Mouse (Mus musculus): ENCODE data around the gene Spns3. TPM values are rescaled to one million over a fixed set of nuclear protein-coding genes. Genes with fewer than 3 reads are reported as not detected.
"Not testable (repeated sequence)": the region's sequence is repeated elsewhere in the genome, so short reads cannot be mapped to it uniquely, and the experiment has no call there.

Gene Spns3
- polyA plus RNA-seq, 1 experiment, result 0.68 TPM

GRCm38 (mm10) chr11:72560661-72561060 lies 10.4 kb upstream of the Spns3 start:
- TF ChIP-seq POLR2A (IDR thresholded peaks at IDR 0.05; ENCODE audit: borderline replicate concordance, low read depth, low read length) (no peak), CTCF (IDR thresholded peaks at IDR 0.05; ENCODE audit: low read depth, low read length) (no peak)
- Histone ChIP-seq H3K4me1 (ENCODE audit: control insufficient read depth, insufficient read depth, low read length) (0 out of 2 replicates have a peak, but pooled peaks cover 4% of the 10 kb centered on the region), H3K4me3 (ENCODE audit: insufficient read depth, low read length) (no peak overlapping the region), H3K27ac (ENCODE audit: insufficient read depth, low read depth, low read length) (no peak overlapping the region)

GRCm38 (mm10) chr11:72558155-72558554 lies 7.8 kb upstream of the Spns3 start:
- TF ChIP-seq CTCF (IDR thresholded peaks at IDR 0.05; ENCODE audit: low read depth, low read length) (no peak), POLR2A (IDR thresholded peaks at IDR 0.05; ENCODE audit: borderline replicate concordance, low read depth, low read length) (no peak)
- Histone ChIP-seq H3K27ac (ENCODE audit: insufficient read depth, low read depth, low read length) (no peak overlapping the region), H3K4me3 (ENCODE audit: insufficient read depth, low read length) (no peak overlapping the region), H3K4me1 (ENCODE audit: control insufficient read depth, insufficient read depth, low read length) (0 out of 2 replicates have a peak, but pooled peaks cover 4% of the 10 kb centered on the region)

GRCm38 (mm10) chr11:72556953-72557352 lies 6.6 kb upstream of the Spns3 start:
- H3K4me3 ChIP-seq (ENCODE audit: insufficient read depth, low read length), result no peak overlapping the region
- H3K4me1 ChIP-seq (ENCODE audit: control insufficient read depth, insufficient read depth, low read length), result 0 out of 2 replicates have a peak, but pooled peaks cover 4% of the 10 kb centered on the region
- TF ChIP-seq CTCF (IDR thresholded peaks at IDR 0.05; ENCODE audit: low read depth, low read length) (no peak), POLR2A (IDR thresholded peaks at IDR 0.05; ENCODE audit: borderline replicate concordance, low read depth, low read length) (no peak)
- H3K27ac ChIP-seq (ENCODE audit: insufficient read depth, low read depth, low read length), result no peak overlapping the region

- TF ChIP-seq CTCF (IDR thresholded peaks at IDR 0.05; ENCODE audit: low read depth, low read length) (no peak), POLR2A (IDR thresholded peaks at IDR 0.05; ENCODE audit: borderline replicate concordance, low read depth, low read length) (no peak)
- Histone ChIP-seq H3K27ac (ENCODE audit: insufficient read depth, low read depth, low read length) (no peak overlapping the region), H3K4me3 (ENCODE audit: insufficient read depth, low read length) (no peak overlapping the region), H3K4me1 (ENCODE audit: control insufficient read depth, insufficient read depth, low read length) (0 out of 2 replicates have a peak, but pooled peaks cover 4% of the 10 kb centered on the region)
Measured at GRCm38 (mm10) chr11:72556470-72556869, 6.2 kb upstream of the Spns3 start.

GRCm38 (mm10) chr11:72551531-72552105 lies 1.3 kb upstream of the Spns3 start:
- TF ChIP-seq CTCF (IDR thresholded peaks at IDR 0.05; ENCODE audit: low read depth, low read length) (no peak), POLR2A (IDR thresholded peaks at IDR 0.05; ENCODE audit: borderline replicate concordance, low read depth, low read length) (no peak)
- H3K4me1 ChIP-seq (ENCODE audit: control insufficient read depth, insufficient read depth, low read length), result peaks cover 18% of the 10 kb centered on the region
- no peak overlapping the region for H3K27ac ChIP-seq (ENCODE audit: insufficient read depth, low read depth, low read length)
- no peak overlapping the region for H3K4me3 ChIP-seq (ENCODE audit: insufficient read depth, low read length)

GRCm38 (mm10) chr11:72547181-72547580 lies 3.1 kb downstream of the Spns3 start:
- H3K4me3 ChIP-seq (ENCODE audit: insufficient read depth, low read length), result no peak overlapping the region
- H3K27ac ChIP-seq (ENCODE audit: insufficient read depth, low read depth, low read length), result no peak overlapping the region
- peaks cover 18% of the 10 kb centered on the region for H3K4me1 ChIP-seq (ENCODE audit: control insufficient read depth, insufficient read depth, low read length)
- TF ChIP-seq POLR2A (IDR thresholded peaks at IDR 0.05; ENCODE audit: borderline replicate concordance, low read depth, low read length) (no peak), CTCF (IDR thresholded peaks at IDR 0.05; ENCODE audit: low read depth, low read length) (no peak)

GRCm38 (mm10) chr11:72544716-72545115 lies 5.6 kb downstream of the Spns3 start:
- H3K27ac ChIP-seq (ENCODE audit: insufficient read depth, low read depth, low read length), result no peak overlapping the region
- H3K4me3 ChIP-seq (ENCODE audit: insufficient read depth, low read length), result no peak overlapping the region
- no peak for TF ChIP-seq POLR2A (IDR thresholded peaks at IDR 0.05; ENCODE audit: borderline replicate concordance, low read depth, low read length)
- no peak for TF ChIP-seq CTCF (IDR thresholded peaks at IDR 0.05; ENCODE audit: low read depth, low read length)
- peaks cover 23% of the 10 kb centered on the region for H3K4me1 ChIP-seq (ENCODE audit: control insufficient read depth, insufficient read depth, low read length)

- not testable (repeated sequence) for H3K4me3 ChIP-seq (ENCODE audit: insufficient read depth, low read length); H3K27ac ChIP-seq (ENCODE audit: insufficient read depth, low read depth, low read length)
- peaks cover 30% of the 10 kb centered on the region for H3K4me1 ChIP-seq (ENCODE audit: control insufficient read depth, insufficient read depth, low read length)
Measured at GRCm38 (mm10) chr11:72543692-72544091, 6.6 kb downstream of the Spns3 start.

GRCm38 (mm10) chr11:72542586-72542985 lies 7.7 kb downstream of the Spns3 start:
- TF ChIP-seq CTCF (IDR thresholded peaks at IDR 0.05; ENCODE audit: low read depth, low read length) (no peak), POLR2A (IDR thresholded peaks at IDR 0.05; ENCODE audit: borderline replicate concordance, low read depth, low read length) (no peak)
- Histone ChIP-seq H3K4me1 (ENCODE audit: control insufficient read depth, insufficient read depth, low read length) (peaks cover 40% of the 10 kb centered on the region), H3K4me3 (ENCODE audit: insufficient read depth, low read length) (no peak overlapping the region), H3K27ac (ENCODE audit: insufficient read depth, low read depth, low read length) (no peak overlapping the region)

- H3K27ac ChIP-seq (ENCODE audit: insufficient read depth, low read depth, low read length), result no peak overlapping the region
- peaks cover 43% of the 10 kb centered on the region for H3K4me1 ChIP-seq (ENCODE audit: control insufficient read depth, insufficient read depth, low read length)
- TF ChIP-seq CTCF (IDR thresholded peaks at IDR 0.05; ENCODE audit: low read depth, low read length) (no peak), POLR2A (IDR thresholded peaks at IDR 0.05; ENCODE audit: borderline replicate concordance, low read depth, low read length) (no peak)
- H3K4me3 ChIP-seq (ENCODE audit: insufficient read depth, low read length), result no peak overlapping the region
Measured at GRCm38 (mm10) chr11:72541928-72542327, 8.4 kb downstream of the Spns3 start.

- H3K27ac ChIP-seq (ENCODE audit: insufficient read depth, low read depth, low read length), result peak overlapping the region; percentile 13
- no peak overlapping the region for H3K4me3 ChIP-seq (ENCODE audit: insufficient read depth, low read length)
- TF ChIP-seq CTCF (IDR thresholded peaks at IDR 0.05; ENCODE audit: low read depth, low read length), result no peak
- TF ChIP-seq POLR2A (IDR thresholded peaks at IDR 0.05; ENCODE audit: borderline replicate concordance, low read depth, low read length), result no peak
- H3K4me1 ChIP-seq (ENCODE audit: control insufficient read depth, insufficient read depth, low read length), result peaks cover 46% of the 10 kb centered on the region
Measured at GRCm38 (mm10) chr11:72540437-72540836, 9.9 kb downstream of the Spns3 start.

Data from bone marrow macrophage, adult 2 months (primary cell).